In the genomic region with DNA sequence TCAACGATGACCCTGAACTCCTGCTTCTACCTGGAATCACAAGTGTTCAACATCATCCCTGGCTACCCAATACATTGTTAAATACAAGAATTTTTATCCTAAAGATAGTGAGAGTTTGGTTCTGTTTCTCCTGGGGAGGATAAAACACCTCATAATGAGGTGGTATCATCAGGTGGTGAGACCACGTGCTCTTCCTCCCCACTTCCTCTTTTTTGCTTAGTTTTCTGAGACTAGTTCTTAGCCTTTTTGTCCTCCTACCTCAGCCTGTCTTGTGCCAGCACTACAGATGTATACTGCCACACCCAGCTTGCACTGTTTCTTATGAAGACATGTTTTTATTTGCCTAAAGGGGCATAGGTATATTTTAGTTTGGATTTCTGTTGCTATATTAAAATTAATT, we compare ENCODE assay signal across 16 mouse cellular contexts.
"Had no signal": no experiment of that assay in that cellular context is flagged by ENCODE, and none has a peak within 500 bp of the region (broad histone marks: within the 10 kb centered on the region; RNA-seq: fewer than 3 reads in every experiment).

No protein-coding gene starts in this region.

- H3K9me3 ChIP-seq: limb, embryonic 13.5 days; megakaryocyte, embryonic 14.5 days; midbrain, embryonic 15.5 days; neural tube, embryonic 13.5 days had no signal

- H3K36me3 ChIP-seq: limb, embryonic 13.5 days; midbrain, embryonic 15.5 days; neural tube, embryonic 13.5 days had no signal

- H3K4me2 ChIP-seq: limb, embryonic 13.5 days; midbrain, embryonic 11.5 days; midbrain, embryonic 15.5 days; neural tube, embryonic 13.5 days had no signal

- H3K27ac ChIP-seq: kidney, postnatal 0 days; limb, embryonic 13.5 days; liver, embryonic 14.5 days; midbrain, embryonic 15.5 days; neural tube, embryonic 13.5 days had no signal

- H3K4me3 ChIP-seq: limb, embryonic 13.5 days; megakaryocyte, embryonic 14.5 days; midbrain, embryonic 15.5 days; neural tube, embryonic 13.5 days had no signal

- ATAC-seq: midbrain, embryonic 15.5 days had no signal

- DNase-seq: kidney, adult 9 months; kidney, postnatal 36 days; layer of hippocampus, adult 9-11 months; layer of hippocampus, postnatal 36 days; lung, adult 18-20 months; lung, postnatal 36 days; right cerebral cortex, postnatal 14 days; thymus, adult 2 months; thymus, postnatal 36 days had no signal

- H3K27me3 ChIP-seq: limb, embryonic 13.5 days; megakaryocyte, embryonic 14.5 days; midbrain, embryonic 15.5 days; neural tube, embryonic 13.5 days had no signal

- H3K4me1 ChIP-seq: limb, embryonic 13.5 days; midbrain, embryonic 15.5 days; neural tube, embryonic 13.5 days had no signal

- H3K9ac ChIP-seq: limb, embryonic 13.5 days; liver, embryonic 14.5 days; midbrain, embryonic 15.5 days; neural tube, embryonic 13.5 days had no signal
